Mouse (Mus musculus) stomach, postnatal 0 days (tissue): ENCODE measurements around the gene Kalrn. TPM values are rescaled to one million over a fixed set of nuclear protein-coding genes. Genes with fewer than 3 reads are reported as not detected.

Experiments used
- ATAC-seq: fragments of 200-750 bp; cut with Nextera tagmentation; 2 replicates; pipeline ENCODE4 v1.8.0; 2017; ENCODE audit not compliant: low FRiP score, low TSS enrichment
- DNase-seq: peaks from one replicate; pipeline ENCODE4 v3.0.0-alpha.2; 2016; ENCODE audit warnings: low spot score
- H3K27ac ChIP-seq: fragments of 300-500 bp; sonication (generic); replicated peaks from 2 replicates; pipeline ENCODE4 v1.5.1; 2014; ENCODE audit warnings: mild to moderate bottlenecking, control low read depth
- H3K27me3 ChIP-seq: fragments of 300-500 bp; sonication (generic); 2 replicates; pipeline ENCODE4 v1.6.1; 2014; ENCODE audit warnings: low read length; ENCODE audit not compliant: control insufficient read depth, insufficient read depth
- H3K36me3 ChIP-seq: fragments of 300-500 bp; sonication (generic); 2 replicates; pipeline ENCODE4 v1.6.1; 2014; ENCODE audit warnings: low read length, mixed read lengths; ENCODE audit not compliant: control insufficient read depth, insufficient read depth
- H3K4me1 ChIP-seq: fragments of 300-500 bp; sonication (generic); replicated peaks from 2 replicates; pipeline ENCODE4 v1.6.1; 2014; ENCODE audit warnings: antibody characterized with exemption; ENCODE audit not compliant: control insufficient read depth, insufficient read depth
- H3K4me2 ChIP-seq: fragments of 300-500 bp; sonication (generic); replicated peaks from 2 replicates; pipeline ENCODE4 v1.6.1; 2014; ENCODE audit warnings: low read depth, mild to moderate bottlenecking, control low read depth, moderate library complexity
- H3K4me3 ChIP-seq: fragments of 300-500 bp; sonication (generic); 2 replicates; pipeline ENCODE4 v1.5.1; 2014; ENCODE audit warnings: low read depth, low read length, control low read depth
- H3K9ac ChIP-seq: fragments of 300-500 bp; sonication (generic); 2 replicates; pipeline ENCODE4 v1.6.1; 2014; ENCODE audit warnings: mild to moderate bottlenecking, low read length, control low read depth, mixed read lengths
- H3K9me3 ChIP-seq: fragments of 300-500 bp; sonication (generic); 2 replicates; pipeline ENCODE4 v1.6.1; 2016; ENCODE audit warnings: low read length; ENCODE audit not compliant: control insufficient read depth
- CTCF ChIP-seq: IDR thresholded peaks from 2 replicates; pipeline ENCODE4 v1.5.1; 2016; ENCODE audit warnings: antibody characterized with exemption, low read depth, mild to moderate bottlenecking, moderate library complexity
- EP300 ChIP-seq: optimal IDR thresholded peaks from 2 replicates; pipeline ENCODE3; 2016; ENCODE audit warnings: antibody characterized with exemption
- WGBS: fragments of 180-500 bp; shearing (Covaris S2); extraction: QIAGEN DNeasy Blood & Tissue Kit; methylation state at CpG from one replicate; pipeline ENCODE4 v1.1.7; 2014; 5-methylcytosine and 5-hydroxymethylcytosine counted together
- polyA plus RNA-seq: library from polyadenylated mRNA; unstranded; fragments of >200 nt; fragmentation: Nextera tagmentation; extraction: Ambion mirVana; gene quantifications from 2 replicates; pipeline ENCODE4 v1.2.1, GENCODE M21; 2015

Kalrn gene
- polyA plus RNA-seq, 1 experiment from 2014 or later: 14.4 TPM

DNA sequence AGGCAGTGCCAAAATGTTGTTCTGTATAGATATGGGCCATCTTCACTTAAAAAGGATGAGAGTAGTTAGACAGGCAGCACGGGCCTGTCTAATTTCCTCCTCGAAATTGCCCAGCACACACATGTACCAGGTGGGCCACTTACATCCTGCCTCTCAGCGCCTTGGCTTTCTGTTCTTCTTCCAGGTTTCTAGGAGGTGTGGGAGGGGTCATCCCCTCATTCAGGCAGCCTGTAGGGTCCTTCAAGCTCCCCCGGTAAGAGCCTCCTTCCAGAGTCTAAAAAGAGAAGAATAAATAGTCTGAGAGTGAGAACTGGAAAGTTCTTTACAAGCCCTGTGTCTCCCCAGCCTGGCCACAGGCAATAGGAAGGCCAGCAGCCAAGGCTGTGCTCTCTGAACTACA, 533.6 kb downstream of the Kalrn start:
- H3K27me3 ChIP-seq: no peaks in the 10 kb centered on the region
- DNase-seq (no peak), ATAC-seq (no peak)
- no peak overlapping the region for H3K4me3 ChIP-seq
- no peaks in the 10 kb centered on the region for H3K9me3 ChIP-seq
- no peaks in the 10 kb centered on the region; the same call in 1 of the 2 replicates for H3K36me3 ChIP-seq
- H3K4me2 ChIP-seq: no peak overlapping the region
- TF ChIP-seq EP300 (no peak), CTCF (no peak)
- no peaks in the 10 kb centered on the region for H3K4me1 ChIP-seq
- no peak overlapping the region for H3K9ac ChIP-seq
- WGBS: 84% methylated on average over 4 of the region's 4 CpGs
- H3K27ac ChIP-seq: no peak overlapping the region

DNA sequence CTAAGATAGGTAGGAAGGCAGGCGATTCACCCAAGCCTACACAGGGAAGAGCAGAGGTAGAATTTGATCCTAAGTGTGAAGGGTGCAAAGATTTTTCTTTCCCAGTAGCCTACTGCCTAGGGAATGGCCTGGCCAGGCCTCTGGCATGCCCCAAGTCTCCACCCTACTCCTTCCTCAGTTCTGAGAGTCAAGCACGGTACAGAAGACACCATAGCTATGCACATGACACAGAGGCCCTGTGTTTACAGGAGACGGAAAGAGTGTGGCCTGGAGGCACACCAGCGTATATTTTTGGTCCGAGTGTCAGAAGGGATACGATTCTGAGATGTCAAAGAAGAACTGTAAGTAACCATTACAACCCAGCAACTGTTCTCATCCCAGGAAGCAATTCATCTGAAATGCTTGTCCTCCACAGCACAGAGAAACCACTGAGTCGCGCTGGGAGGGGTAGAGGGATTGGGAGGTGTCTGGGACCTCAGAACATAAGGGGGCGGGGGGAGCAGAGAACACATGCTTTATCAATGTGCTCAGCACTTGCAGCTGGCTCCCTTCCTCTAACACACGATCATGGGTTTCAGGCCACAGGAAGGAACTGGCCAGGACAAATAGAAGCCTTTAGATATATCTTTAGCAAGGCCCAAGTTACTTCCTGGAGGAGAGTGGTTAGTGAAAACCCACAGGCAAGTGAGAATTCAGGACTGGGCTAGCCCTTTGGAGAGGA, 536.8 kb downstream of the Kalrn start:
- 57% methylated on average over 10 of the region's 10 CpGs for WGBS

DNA sequence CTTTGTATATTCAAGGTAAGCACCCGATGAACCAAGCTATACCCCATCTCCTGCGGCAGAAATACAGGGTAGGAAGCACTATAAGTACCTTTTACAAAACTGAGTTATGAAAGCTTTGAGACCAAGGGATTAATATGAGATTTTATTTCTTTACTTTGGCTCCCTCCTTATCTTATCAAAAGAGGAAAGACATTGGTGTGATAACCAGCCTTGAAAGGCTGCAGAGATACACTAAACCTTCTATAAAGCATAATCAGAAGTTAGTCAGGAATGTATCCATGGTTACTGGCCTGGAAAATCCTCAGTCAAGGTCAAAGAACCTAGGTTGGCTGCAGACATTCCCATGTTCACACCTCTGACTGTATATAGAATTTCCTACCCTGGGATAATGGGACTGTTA, 537.6 kb downstream of the Kalrn start:
- WGBS: 67% methylated on average over 2 of the region's 2 CpGs
- H3K4me1 ChIP-seq: no peaks in the 10 kb centered on the region
- no peak overlapping the region for H3K27ac ChIP-seq
- no peak overlapping the region for H3K9ac ChIP-seq
- no peaks in the 10 kb centered on the region for H3K27me3 ChIP-seq
- no peak overlapping the region for H3K4me3 ChIP-seq
- no peak overlapping the region for H3K4me2 ChIP-seq
- no peak for DNase-seq
- TF ChIP-seq CTCF: no peak
- TF ChIP-seq EP300: no peak
- no peak for ATAC-seq
- H3K9me3 ChIP-seq: no peaks in the 10 kb centered on the region
- peaks cover 9% of the 10 kb centered on the region for H3K36me3 ChIP-seq

More for the DNA sequence above, 536.8 kb downstream of the Kalrn start:
- Histone ChIP-seq H3K27ac (no peak overlapping the region; the same call in 1 of the 2 replicates), H3K36me3 (peaks cover 9% of the 10 kb centered on the region), H3K4me2 (no peak overlapping the region), H3K27me3 (no peaks in the 10 kb centered on the region), H3K9ac (no peak overlapping the region), H3K4me1 (no peaks in the 10 kb centered on the region), H3K4me3 (no peak overlapping the region), H3K9me3 (no peaks in the 10 kb centered on the region)
- no peak for TF ChIP-seq CTCF
- no peak for TF ChIP-seq EP300
- no peak for ATAC-seq
- no peak for DNase-seq

DNA sequence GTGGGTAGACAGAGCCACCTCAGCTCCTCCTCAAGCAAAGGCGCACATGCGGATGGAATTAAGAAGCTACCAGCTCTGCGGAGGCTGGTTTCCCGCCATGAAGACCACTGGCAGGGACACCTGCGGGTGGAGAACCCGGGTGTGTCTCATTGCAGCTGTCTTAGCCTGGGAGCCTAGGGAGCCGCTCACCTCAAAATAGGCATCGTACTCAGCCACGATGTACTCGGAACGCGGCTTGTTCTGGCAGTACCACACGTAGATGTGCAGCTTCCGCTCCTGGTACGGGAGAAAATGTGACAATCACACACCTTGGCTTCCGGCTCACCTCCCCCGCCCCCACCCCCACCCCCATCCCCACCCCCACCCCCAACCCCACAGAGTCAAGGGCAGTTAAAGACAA, 539.1 kb downstream of the Kalrn start:
- no peak overlapping the region for H3K4me3 ChIP-seq
- H3K9ac ChIP-seq: no peak overlapping the region
- H3K4me2 ChIP-seq: no peak overlapping the region
- WGBS: 91% methylated on average over 17 of the region's 17 CpGs
- H3K27me3 ChIP-seq: no peaks in the 10 kb centered on the region
- no peaks in the 10 kb centered on the region for H3K4me1 ChIP-seq
- no peak overlapping the region for H3K27ac ChIP-seq
- TF ChIP-seq EP300 (no peak), CTCF (no peak)
- ATAC-seq (no peak), DNase-seq (no peak)
- no peaks in the 10 kb centered on the region for H3K9me3 ChIP-seq
- H3K36me3 ChIP-seq: peaks cover 11% of the 10 kb centered on the region

DNA sequence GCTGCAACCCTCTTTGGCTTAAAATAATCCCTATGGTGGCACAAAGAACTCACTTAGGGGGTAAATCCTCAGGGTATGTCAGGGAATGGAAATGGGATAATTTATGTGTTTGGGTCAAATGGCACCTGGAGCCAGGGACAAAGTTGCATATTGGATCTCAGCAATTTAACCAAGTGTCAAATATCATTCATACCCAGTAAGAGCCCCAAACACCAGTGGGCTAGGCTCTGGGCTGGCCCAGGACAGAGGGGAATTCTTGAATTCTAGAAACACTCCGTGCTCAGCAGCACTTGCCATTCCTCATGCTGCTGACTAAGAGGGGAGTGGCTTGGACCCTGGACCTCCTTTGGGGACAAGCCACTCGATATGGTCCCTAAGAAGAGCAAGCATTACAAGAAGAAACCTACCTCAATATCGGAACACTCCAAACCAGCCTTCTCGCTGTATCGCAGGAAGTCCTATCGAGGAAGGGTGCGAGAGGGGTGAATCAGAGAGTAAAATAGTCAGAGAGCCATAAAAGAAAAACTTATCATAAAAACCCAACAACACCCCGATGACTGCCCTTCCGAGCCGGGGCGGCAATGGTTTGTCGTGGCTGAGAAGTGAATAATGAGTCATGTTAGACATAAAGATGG, 541.2 kb downstream of the Kalrn start:
- 82% methylated on average over 12 of the region's 12 CpGs for WGBS
- no peak for ATAC-seq
- no peak overlapping the region for H3K4me3 ChIP-seq
- no peaks in the 10 kb centered on the region for H3K4me1 ChIP-seq
- no peak for DNase-seq
- H3K27me3 ChIP-seq: no peaks in the 10 kb centered on the region
- H3K9me3 ChIP-seq: no peaks in the 10 kb centered on the region
- H3K9ac ChIP-seq: no peak overlapping the region
- H3K4me2 ChIP-seq: no peak overlapping the region
- H3K36me3 ChIP-seq: peaks cover 13% of the 10 kb centered on the region
- H3K27ac ChIP-seq: 0 out of 2 replicates have a peak overlapping the region, but pooled peaks have one; percentile 4
- no peak for TF ChIP-seq EP300
- no peak for TF ChIP-seq CTCF

DNA sequence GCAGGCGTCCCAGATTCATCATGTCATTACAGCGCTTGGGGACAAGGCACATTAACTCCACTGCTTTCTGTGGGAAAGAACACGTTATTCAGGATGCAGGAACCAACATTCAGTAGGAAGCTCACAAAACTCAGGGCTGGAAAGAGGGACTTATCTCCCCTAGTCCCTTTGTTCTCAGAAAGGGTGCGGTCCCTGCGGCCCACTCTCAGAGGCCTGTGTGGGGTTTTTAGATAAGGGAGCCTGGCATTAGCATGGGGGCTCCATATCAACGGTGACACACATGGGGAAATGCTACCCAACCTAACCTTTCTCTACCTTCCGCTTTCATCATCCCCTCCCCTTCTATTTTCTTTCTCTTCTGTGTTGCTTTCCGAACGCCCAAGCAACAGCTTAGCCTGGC, 541.8 kb downstream of the Kalrn start:
- Histone ChIP-seq H3K27ac (no peak overlapping the region), H3K9ac (no peak overlapping the region), H3K4me3 (no peak overlapping the region), H3K27me3 (no peaks in the 10 kb centered on the region), H3K36me3 (peaks cover 18% of the 10 kb centered on the region), H3K4me1 (no peaks in the 10 kb centered on the region), H3K9me3 (no peaks in the 10 kb centered on the region), H3K4me2 (no peak overlapping the region)
- WGBS: 68% methylated on average over 9 of the region's 9 CpGs
- TF ChIP-seq EP300 (no peak), CTCF (no peak)
- ATAC-seq: no peak
- DNase-seq: no peak
